Mouse (Mus musculus) testis, adult 2 months (tissue): ENCODE results near the gene Pxmp2.
A peak's percentile ranks its signal among the peaks of the same experiment; 100 is the strongest.

Experiments used
- CTCF ChIP-seq: fragments of 200-500 bp; IDR thresholded peaks from 2 replicates; pipeline ENCODE4 v1.5.1; 2012; ENCODE audit warnings: low read depth, mild to moderate bottlenecking, inconsistent platforms, low read length, moderate library complexity; ENCODE audit not compliant: control insufficient read depth, insufficient read depth, insufficient replicate concordance
- POLR2A ChIP-seq: fragments of 200-500 bp; IDR thresholded peaks from 2 replicates; pipeline ENCODE4 v1.6.1; 2012; ENCODE audit warnings: low read depth, mild to moderate bottlenecking, inconsistent platforms, low read length, moderate library complexity; ENCODE audit not compliant: control insufficient read depth

DNA sequence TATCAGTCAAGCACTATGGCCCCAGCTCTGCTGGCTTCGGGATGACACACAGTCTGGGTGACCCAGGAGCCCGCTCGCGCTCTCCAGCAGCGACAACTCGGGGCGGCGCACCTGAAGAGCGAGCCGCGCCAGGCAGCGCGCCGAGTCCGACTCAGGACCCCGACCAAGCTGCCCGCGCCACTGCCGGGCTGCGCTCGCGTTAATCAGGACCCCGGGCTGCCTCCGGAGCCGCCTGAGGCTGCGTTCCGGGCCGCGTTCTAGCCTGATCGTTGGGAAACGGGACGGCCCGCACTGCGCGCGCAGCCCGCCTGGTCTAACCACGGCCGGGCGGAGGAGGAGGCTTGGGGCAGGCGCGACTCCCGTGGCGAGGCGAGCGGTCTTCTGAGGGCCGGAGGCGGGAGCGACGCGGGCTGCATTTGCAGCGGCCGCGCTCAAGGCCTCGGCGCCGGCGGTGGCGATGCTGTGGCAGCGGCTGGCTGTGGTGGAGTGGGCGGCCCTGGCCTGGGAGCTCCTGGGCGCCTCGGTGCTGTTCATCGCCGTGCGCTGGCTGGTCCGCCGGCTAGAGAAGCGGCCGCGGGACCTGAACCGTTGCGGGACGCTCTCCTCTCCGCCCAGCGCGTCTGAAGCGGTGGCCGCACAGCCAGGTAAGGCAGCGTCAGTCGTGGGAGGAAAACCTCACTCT is 55.1 kb downstream of the Pxmp2 start, which contains the start of gene Ankle2:
- TF ChIP-seq POLR2A: peak; percentile 88
- TF ChIP-seq CTCF: no peak
